Mouse (Mus musculus): ENCODE results near the gene Pfn1. TPM values are rescaled to one million over a fixed set of nuclear protein-coding genes. Genes with fewer than 3 reads are reported as not detected.

The Pfn1 gene
- polyA plus RNA-seq, 1 experiment from 2014 or later: 1,099 TPM

DNA sequence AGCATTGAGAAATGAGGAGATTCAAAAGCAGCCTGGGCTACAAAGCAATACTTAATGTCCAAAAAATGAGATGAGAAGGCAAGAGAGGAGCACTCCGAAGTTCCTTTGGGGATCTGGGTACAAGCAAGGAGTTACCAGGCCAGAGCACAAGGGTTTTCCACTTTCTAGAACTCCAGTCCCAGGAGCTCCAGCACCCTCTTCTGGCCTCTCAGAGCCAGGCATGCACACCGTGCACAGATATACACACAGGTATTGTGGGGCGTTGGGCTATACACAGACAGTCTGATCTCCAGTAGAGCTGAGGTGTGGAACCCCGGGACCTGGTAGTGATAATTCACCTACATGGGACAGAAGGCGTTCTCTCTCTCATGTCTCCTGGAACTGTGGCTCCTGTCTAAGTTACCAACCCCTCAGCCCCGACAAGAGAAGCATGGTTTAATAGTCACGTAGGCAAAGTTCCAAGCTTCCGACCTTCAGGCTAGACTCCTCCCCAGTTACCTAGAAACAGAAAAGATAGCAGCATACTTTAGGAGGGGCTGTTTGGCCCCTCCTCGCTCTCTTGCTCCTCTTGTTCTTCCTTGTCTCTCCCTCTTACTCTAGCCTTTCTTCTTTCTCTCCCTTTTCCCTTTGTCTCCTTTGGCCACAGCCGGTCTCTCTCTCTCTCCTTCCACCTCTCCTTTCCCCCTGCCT is 31.2 kb downstream of the Pfn1 start:
- Histone ChIP-seq H3K27ac (replicated peaks) (no peak overlapping the region), H3K9ac (replicated peaks) (no peak overlapping the region), H3K4me1 (no peaks in the 10 kb centered on the region), H3K4me2 (replicated peaks) (no peak overlapping the region), H3K36me3 (no peaks in the 10 kb centered on the region), H3K9me3 (no peaks in the 10 kb centered on the region), H3K27me3 (peaks cover 4% of the 10 kb centered on the region; the same call in 1 of the 2 replicates), H3K4me3 (no peak overlapping the region)
- WGBS: 87% methylated on average over 10 of the region's 10 CpGs
- ATAC-seq (ENCODE audit: low FRiP score, low read depth): no peak

DNA sequence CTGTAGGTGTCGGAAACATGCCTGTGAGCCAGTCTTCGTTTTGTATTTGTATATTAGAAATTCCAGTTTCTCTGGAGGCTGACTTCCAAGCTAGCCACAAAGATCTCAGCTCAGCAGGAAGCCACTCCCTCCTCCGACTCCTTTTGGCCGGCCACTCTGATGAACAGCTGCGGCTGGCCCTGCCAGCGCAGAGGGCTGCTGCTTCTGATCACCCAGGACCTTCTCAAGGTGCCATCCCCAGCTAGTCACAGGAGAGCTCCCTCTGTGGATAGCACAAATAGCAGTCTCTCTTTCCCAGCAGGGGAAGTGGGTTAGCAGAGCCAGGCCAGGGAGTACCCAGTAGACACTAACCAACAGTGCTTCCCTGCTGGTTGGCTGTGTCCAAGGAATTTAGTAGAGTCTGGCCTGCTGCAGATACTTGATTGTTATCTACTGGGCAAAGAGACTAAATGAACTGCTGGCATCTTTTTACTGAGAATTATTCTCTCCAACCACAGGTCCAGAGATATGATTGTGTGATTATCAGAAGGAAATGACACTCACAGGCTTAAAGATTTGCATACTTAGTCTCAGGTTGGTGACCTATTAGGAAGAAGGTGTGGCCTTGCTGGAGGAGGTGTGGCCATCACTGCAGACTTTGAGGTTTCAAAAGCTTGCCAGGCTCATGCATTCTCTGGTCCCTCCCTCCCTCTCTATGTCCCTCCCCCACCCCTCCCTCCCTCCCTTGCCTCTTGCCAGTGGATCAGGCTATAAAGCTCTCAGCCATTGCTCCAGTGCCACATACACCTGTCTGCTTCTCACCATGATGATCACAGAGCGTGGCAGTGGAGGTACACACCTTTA is 32.3 kb downstream of the Pfn1 start:
- Histone ChIP-seq H3K4me2 (replicated peaks) (no peak overlapping the region), H3K4me1 (no peaks in the 10 kb centered on the region), H3K27me3 (peaks cover 4% of the 10 kb centered on the region; the same call in 1 of the 2 replicates), H3K27ac (replicated peaks) (no peak overlapping the region), H3K9me3 (no peaks in the 10 kb centered on the region), H3K4me3 (no peak overlapping the region), H3K9ac (replicated peaks) (no peak overlapping the region), H3K36me3 (no peaks in the 10 kb centered on the region)
- ATAC-seq (ENCODE audit: low FRiP score, low read depth): no peak
- WGBS: 47% methylated on average over 7 of the region's 7 CpGs

DNA sequence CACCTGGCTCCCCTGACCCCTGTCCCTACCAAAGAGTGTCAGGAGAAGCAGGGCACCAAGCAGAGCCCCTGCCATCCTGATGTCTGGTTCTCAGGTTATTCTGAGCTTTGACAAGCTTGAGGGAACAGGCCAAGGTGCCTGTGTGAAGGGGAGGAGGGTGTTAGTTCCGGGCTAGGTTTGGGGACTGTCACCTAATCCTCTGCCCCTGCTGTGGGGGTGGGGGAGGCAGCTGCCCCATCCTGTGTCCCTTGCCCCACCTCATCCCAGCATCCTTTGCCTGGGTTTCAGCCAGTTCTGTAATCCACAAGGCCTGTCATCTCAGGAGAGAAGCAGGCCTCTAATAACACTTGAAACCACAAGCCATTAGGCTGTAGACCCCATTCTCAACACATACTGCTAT is 35.3 kb downstream of the Pfn1 start, which contains the start of gene Chrne:
TSS of gene Chrne (minus strand) at position 116 of the 400 bp plus-strand sequence.
- H3K9ac ChIP-seq (replicated peaks): no peak within 1 kb of the TSS
- no peak within 1 kb of the TSS for H3K27ac ChIP-seq (replicated peaks)
- H3K4me1 ChIP-seq: peaks cover 13% of the 10 kb centered on the region
- H3K27me3 ChIP-seq: peaks cover 20% of the 10 kb centered on the region
- no peak for ATAC-seq (ENCODE audit: low FRiP score, low read depth)
- H3K4me2 ChIP-seq (replicated peaks): no peak within 1 kb of the TSS
- H3K36me3 ChIP-seq: no peaks in the 10 kb centered on the region
- no peaks in the 10 kb centered on the region for H3K9me3 ChIP-seq
- no peak within 1 kb of the TSS for H3K4me3 ChIP-seq
- 47% methylated on average over 1 of the region's 1 CpGs for WGBS

DNA sequence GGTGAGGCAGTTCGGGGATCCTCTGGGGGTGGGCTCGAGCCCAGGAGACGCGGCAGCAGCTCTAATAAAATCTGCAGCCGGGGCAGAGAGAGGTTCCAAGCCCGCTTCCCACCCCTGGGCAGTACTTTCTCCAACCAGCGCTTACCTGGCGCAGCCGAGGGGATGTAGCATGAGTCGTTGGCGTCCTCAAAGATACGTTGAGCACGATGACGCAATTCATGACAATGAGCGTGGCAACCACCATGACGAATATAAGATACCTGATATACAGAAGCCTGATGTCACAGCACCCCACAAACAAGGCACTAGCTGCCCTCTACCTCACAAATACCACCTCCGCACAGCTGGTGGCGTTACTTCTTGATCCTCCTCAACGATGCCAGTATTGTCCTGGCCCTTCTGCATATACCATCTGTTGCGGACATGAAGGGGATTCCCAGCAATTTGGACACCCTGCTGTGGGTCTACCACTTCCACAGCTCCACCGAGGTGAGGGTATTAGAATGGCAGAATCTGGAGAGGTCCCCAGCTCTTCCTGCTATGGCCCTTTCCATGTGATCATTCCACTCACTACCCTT is 38.8 kb downstream of the Pfn1 start, which contains the start of gene 4930544D05Rik:
TSS of gene 4930544D05Rik (plus strand) at position 333 of the 578 bp plus-strand sequence.
- no peak for ATAC-seq (ENCODE audit: low FRiP score, low read depth)
- Histone ChIP-seq H3K4me3 (peak within 1 kb of the TSS; percentile 29), H3K27ac (replicated peaks) (no peak within 1 kb of the TSS), H3K4me1 (peaks cover 13% of the 10 kb centered on the region), H3K9me3 (no peaks in the 10 kb centered on the region), H3K4me2 (replicated peaks) (peak within 1 kb of the TSS; percentile 53), H3K36me3 (peaks cover 29% of the 10 kb centered on the region), H3K27me3 (peaks cover 16% of the 10 kb centered on the region), H3K9ac (replicated peaks) (peak within 1 kb of the TSS; percentile 43; the same call in 1 of the 2 replicates)
- WGBS: 10% methylated on average over 21 of the region's 21 CpGs

DNA sequence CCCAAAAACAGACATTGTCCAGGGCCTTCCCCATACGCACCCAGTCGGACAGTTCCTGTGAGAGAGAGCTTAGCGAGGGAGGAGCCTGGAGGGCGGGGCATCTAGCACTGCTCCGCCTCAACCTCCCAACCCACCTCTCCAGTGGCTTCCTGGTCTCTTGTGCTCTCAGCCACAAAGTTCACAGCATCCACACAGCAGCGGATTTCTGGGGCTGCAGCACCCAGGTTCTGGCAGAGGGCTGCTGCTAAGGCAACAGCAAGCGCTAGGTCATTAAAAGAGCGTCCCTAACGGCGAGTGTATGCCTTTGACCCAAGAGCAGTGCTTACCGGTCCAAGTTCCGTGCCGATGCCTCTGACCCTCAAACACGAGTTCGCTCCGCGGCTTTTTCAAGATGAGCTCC is 39.4 kb downstream of the Pfn1 start:
- under 1% methylated on average over 17 of the region's 17 CpGs for WGBS
- Histone ChIP-seq H3K27me3 (peaks cover 16% of the 10 kb centered on the region), H3K9me3 (no peaks in the 10 kb centered on the region), H3K4me2 (replicated peaks) (peak overlapping the region; percentile 53), H3K27ac (replicated peaks) (no peak overlapping the region), H3K36me3 (peaks cover 34% of the 10 kb centered on the region), H3K4me1 (peaks cover 13% of the 10 kb centered on the region), H3K9ac (replicated peaks) (peak overlapping the region; percentile 43; the same call in 1 of the 2 replicates), H3K4me3 (peak overlapping the region; percentile 29)
- no peak for ATAC-seq (ENCODE audit: low FRiP score, low read depth)

DNA sequence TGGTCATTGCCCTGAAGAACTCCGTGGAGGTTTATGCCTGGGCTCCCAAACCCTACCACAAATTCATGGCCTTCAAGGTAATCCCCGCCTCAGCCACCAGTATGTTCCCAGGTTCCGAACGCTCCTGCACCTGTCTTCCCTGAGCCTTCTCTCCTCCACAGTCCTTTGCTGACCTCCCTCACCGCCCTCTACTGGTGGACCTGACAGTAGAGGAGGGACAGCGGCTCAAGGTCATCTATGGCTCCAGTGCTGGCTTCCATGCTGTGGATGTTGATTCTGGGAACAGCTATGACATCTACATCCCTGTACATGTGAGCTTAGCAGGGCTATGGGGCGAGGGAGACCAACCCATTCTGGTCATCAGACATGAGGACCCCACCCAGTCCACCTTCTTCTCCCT is 41.9 kb downstream of the Pfn1 start:
- Histone ChIP-seq H3K9ac (replicated peaks) (no peak overlapping the region), H3K4me1 (peaks cover 13% of the 10 kb centered on the region), H3K27ac (replicated peaks) (no peak overlapping the region), H3K9me3 (no peaks in the 10 kb centered on the region), H3K4me2 (replicated peaks) (no peak overlapping the region), H3K27me3 (peaks cover 16% of the 10 kb centered on the region), H3K36me3 (peaks cover 60% of the 10 kb centered on the region), H3K4me3 (no peak overlapping the region)
- WGBS: 77% methylated on average over 7 of the region's 7 CpGs
- no peak for ATAC-seq (ENCODE audit: low FRiP score, low read depth)

DNA sequence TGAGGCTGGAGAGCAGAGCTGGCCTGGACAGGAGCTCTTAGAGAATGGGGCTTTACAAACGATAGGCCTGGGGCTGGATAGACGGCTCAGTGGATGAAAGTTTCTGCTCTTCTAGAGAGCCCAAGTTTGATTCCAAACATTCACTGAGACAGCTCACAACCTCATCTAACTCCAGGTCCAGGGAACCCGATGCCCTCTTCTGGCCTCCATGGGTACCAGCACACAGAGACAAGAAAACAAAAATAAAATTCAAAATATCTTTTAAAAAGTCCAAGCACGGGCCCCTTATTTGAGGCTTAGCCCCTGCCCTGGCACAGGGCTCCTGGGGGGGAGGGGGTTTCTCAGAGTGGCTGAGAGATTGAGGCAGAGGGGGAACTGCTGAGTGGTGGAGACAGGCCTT is 43.7 kb downstream of the Pfn1 start:
- H3K27ac ChIP-seq (replicated peaks): no peak overlapping the region
- H3K36me3 ChIP-seq: peaks cover 77% of the 10 kb centered on the region
- no peak for ATAC-seq (ENCODE audit: low FRiP score, low read depth)
- peaks cover 11% of the 10 kb centered on the region for H3K4me1 ChIP-seq
- WGBS: 78% methylated on average over 4 of the region's 4 CpGs
- H3K4me2 ChIP-seq (replicated peaks): no peak overlapping the region
- H3K9me3 ChIP-seq: no peaks in the 10 kb centered on the region
- H3K4me3 ChIP-seq: no peak overlapping the region
- H3K27me3 ChIP-seq: peaks cover 8% of the 10 kb centered on the region
- no peak overlapping the region for H3K9ac ChIP-seq (replicated peaks)

DNA sequence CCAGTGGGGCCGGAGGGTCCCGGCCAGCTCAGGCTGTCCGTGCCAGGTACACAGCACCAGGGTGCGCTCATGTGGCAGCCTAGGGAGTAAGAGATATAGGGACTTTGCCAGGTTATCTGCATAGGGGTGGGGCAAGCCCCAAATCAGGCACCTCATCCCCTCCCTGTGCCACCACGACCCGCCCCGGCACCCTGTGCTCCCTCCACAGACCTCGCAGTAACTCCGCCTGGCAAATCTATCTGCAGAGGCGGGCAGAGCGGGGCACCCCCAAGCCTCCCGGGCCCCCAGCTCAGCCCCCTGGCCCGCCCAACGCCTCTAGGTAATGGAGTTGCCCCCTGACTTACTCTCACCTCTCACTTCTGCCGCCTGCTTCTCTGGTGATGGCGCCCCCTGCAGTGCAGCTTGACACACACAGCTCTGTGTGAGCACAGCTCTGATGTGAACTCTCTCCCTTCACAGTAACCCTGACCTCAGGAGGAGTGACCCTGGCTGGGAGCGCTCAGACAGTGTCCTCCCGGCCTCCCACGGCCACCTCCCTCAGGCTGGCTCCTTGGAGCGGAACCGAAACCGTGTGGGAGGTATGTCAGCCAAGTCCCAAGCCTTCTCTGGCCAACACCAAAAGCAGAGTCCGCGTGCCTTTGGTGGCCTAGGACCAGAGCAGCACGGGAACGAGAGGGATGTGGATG is 45.9 kb downstream of the Pfn1 start:
- H3K27ac ChIP-seq (replicated peaks): no peak overlapping the region
- H3K4me2 ChIP-seq (replicated peaks): no peak overlapping the region
- H3K4me1 ChIP-seq: no peaks in the 10 kb centered on the region
- H3K9ac ChIP-seq (replicated peaks): no peak overlapping the region
- H3K36me3 ChIP-seq: peaks cover 92% of the 10 kb centered on the region
- 89% methylated on average over 25 of the region's 26 CpGs for WGBS
- no peaks in the 10 kb centered on the region for H3K9me3 ChIP-seq
- no peak for ATAC-seq (ENCODE audit: low FRiP score, low read depth)
- H3K27me3 ChIP-seq: no peaks in the 10 kb centered on the region
- no peak overlapping the region for H3K4me3 ChIP-seq

DNA sequence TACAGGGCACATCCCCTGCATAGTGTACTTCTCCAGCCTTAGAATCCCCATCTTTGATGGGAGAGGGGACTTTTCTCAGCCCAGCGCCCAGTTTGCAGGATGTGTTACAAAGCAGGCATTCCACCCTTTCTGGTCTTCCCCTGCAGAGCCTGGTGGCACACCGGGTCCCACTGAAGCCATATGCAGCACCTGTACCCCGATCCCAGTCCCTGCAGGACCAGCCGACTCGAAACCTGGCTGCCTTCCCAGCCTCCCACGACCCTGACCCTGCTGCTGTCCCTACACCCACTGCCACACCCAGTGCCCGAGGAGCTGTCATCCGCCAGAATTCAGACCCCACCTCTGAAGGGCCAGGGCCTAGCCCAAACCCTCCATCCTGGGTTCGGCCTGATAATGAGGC is 46.8 kb downstream of the Pfn1 start:
- 90% methylated on average over 9 of the region's 9 CpGs for WGBS
- Histone ChIP-seq H3K27me3 (no peaks in the 10 kb centered on the region), H3K4me1 (no peaks in the 10 kb centered on the region), H3K4me3 (no peak overlapping the region), H3K9ac (replicated peaks) (no peak overlapping the region), H3K27ac (replicated peaks) (no peak overlapping the region), H3K4me2 (replicated peaks) (no peak overlapping the region), H3K9me3 (no peaks in the 10 kb centered on the region), H3K36me3 (peaks cover 83% of the 10 kb centered on the region)
- ATAC-seq (ENCODE audit: low FRiP score, low read depth): no peak

DNA sequence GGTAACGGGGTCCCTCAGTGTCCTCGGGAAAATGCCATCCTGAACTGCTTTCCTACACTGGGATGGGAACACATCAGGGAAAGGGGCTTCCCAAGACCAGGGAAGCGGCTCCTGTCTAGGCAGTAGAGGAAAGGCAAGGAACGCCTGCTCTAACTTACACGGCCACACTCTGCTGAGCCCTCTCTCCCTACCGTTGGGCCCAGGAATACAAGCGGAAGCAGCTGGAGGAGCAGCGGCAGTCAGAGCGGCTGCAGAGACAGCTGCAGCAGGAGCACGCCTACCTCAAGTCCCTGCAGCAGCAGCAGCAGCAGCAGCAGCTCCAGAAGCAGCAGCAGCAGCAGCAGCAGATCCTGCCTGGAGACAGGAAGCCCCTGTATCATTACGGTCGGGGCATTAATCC is 47.7 kb downstream of the Pfn1 start:
- Histone ChIP-seq H3K9me3 (no peaks in the 10 kb centered on the region), H3K4me1 (no peaks in the 10 kb centered on the region), H3K27me3 (no peaks in the 10 kb centered on the region), H3K4me3 (no peak overlapping the region), H3K4me2 (replicated peaks) (no peak overlapping the region), H3K9ac (replicated peaks) (no peak overlapping the region), H3K36me3 (peaks cover 81% of the 10 kb centered on the region), H3K27ac (replicated peaks) (no peak overlapping the region)
- no peak for ATAC-seq (ENCODE audit: low FRiP score, low read depth)
- 86% methylated on average over 12 of the region's 12 CpGs for WGBS

DNA sequence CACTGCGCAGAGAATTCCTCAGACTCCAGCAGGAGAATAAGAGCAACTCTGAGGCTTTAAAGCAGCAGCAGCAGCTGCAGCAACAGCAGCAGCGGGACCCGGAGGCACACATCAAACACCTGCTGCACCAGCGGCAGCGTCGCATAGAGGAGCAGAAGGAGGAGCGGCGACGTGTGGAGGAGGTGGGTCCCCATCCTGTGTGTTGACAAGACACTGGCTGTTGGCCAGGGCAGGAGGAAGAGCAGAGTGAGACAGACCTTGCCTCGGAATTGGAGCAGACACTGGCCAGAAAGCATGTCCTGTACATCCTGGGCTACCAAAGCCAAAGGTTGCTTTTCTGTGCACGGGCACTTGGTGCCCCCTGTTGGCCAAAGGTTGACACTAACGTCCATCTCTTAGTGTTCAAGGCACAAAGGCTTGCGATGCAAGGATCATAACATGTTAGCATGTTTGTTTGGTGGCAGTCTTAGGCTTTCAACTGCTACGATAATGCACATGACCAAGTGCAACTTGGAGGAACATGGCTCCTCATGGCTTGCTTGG is 49.3 kb downstream of the Pfn1 start:
- Histone ChIP-seq H3K27me3 (no peaks in the 10 kb centered on the region), H3K9ac (replicated peaks) (no peak overlapping the region), H3K36me3 (peaks cover 71% of the 10 kb centered on the region), H3K27ac (replicated peaks) (no peak overlapping the region), H3K9me3 (no peaks in the 10 kb centered on the region), H3K4me3 (no peak overlapping the region), H3K4me1 (no peaks in the 10 kb centered on the region), H3K4me2 (replicated peaks) (no peak overlapping the region)
- no peak for ATAC-seq (ENCODE audit: low FRiP score, low read depth)
- WGBS: 67% methylated on average over 14 of the region's 14 CpGs

Data from midbrain, embryonic 12.5 days (tissue).